Mouse (Mus musculus) Muller cell, postnatal 12 days (primary cell): ENCODE measurements around the gene Degs1.

Experiments
- DNase-seq: peaks from one replicate; pipeline ENCODE4 v3.0.0-alpha.2; 2015; ENCODE audit errors: inconsistent ontology term

The Degs1 gene

DNA sequence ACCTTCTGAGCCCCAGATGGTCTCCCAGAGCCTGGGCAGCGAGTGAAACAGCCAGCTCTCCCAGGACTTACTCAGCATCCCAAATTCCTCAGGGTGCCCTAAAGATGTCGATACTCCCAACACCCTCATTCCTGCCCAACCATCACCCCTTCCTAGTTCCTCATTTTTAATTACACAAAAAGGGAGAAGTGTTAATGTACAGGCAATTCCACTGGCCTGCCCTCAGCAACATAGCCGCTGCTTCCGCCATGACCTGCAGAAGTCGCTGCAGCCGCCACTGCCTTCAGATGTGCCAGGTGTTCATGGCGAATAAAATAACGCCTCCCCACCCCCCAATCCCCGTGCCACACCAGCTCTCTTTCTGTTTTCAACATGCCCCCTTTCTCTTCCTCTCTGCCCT, 56.3 kb downstream of the Degs1 start:
- no peak for DNase-seq
